Mouse (Mus musculus) bone marrow macrophage, adult 2 months (primary cell): Measurements from ENCODE around the gene Ccdc8.

Experiments
- CTCF ChIP-seq: IDR thresholded peaks from 2 replicates; pipeline ENCODE4 v1.5.1; 2012; ENCODE audit warnings: low read depth, mild to moderate bottlenecking, low read length, moderate library complexity
- POLR2A ChIP-seq: IDR thresholded peaks from 2 replicates; pipeline ENCODE4 v1.6.1; 2012; ENCODE audit warnings: mild to moderate bottlenecking, low read depth, low read length, borderline replicate concordance

- TF ChIP-seq CTCF (no peak), POLR2A (no peak)
Observed at GRCm38 (mm10) chr7:17009326-17010009, 17.0 kb downstream of the Ccdc8 start.
